Mouse (Mus musculus) ES-E14 (cell line): ENCODE results near the gene Plod3.

Source experiments
- MAFK ChIP-seq: IDR thresholded peaks from 2 replicates; pipeline ENCODE4 v1.6.1; 2014; ENCODE audit warnings: mild to moderate bottlenecking, low read depth, low read length, inconsistent platforms; ENCODE audit not compliant: insufficient read depth
- ZC3H11A ChIP-seq: IDR thresholded peaks from 2 replicates; pipeline ENCODE4 v1.6.1; 2012; ENCODE audit warnings: low read depth, mild to moderate bottlenecking, inconsistent platforms, low read length, borderline replicate concordance
- ZNF384 ChIP-seq: IDR thresholded peaks from 2 replicates; pipeline ENCODE4 v1.6.1; 2012; ENCODE audit warnings: low read depth, low read length, inconsistent platforms

DNA sequence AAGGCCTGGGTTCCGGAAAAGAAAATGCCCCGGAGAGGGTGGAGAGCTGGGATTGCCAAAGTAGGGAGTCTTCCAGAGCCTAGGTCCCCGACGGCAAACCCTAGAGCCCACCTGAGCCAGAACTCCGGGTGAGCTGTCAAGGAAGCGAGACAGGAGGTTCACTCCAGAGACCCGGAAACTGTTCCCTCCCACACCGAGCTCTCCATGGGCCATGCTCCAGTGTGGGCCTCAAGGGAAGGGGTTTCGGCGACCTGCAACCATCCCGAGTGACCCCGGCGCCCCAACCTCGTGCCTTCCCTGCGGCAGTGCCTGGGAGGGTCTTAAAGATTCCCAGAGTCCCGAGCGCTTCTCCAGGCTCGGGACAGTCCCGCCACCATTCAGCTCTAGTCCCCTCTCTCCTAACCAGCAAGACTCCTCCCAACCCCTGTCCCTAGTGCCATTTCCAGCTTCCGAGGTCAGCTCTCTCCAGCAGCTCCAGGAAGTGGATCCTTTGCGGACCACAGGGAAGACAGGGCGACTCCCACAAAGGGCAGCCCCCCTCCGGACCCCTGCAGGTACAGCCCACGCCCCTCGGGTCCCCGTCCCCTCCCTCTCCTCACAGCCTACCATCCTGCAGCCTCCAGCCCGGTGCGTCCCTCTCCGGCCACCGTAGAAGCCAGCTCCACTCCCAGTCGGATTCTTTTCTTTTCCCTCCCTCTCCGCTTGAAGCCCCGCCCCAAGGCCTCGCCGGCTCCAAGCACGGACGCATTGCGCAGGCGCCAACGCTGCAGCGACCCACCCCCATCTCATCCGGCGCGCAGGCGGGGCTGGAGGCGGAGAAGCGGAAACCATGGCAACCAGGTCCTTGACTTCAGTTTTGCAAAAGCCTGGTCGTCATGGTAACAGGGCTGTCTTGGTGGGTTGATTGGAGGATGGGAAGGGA is 58.8 kb downstream of the Plod3 start, which contains the start of gene Ap1s1:
- TF ChIP-seq ZNF384 (no peak), ZC3H11A (no peak), MAFK (no peak)
